Mouse (Mus musculus): ENCODE results near the gene Dach1. TPM values are rescaled to one million over a fixed set of nuclear protein-coding genes. Genes with fewer than 3 reads are reported as not detected.
A peak's percentile ranks its signal among the peaks of the same experiment; 100 is the strongest.

The Dach1 gene
- polyA plus RNA-seq, 1 experiment from 2014 or later, result 8.6 TPM

GRCm38 (mm10) chr14:98123032-98123431 lies 46.5 kb downstream of the Dach1 start:
- peak; percentile 96 for ATAC-seq
- no peak overlapping the region for H3K4me2 ChIP-seq (ENCODE audit: low read length)
- H3K4me1 ChIP-seq (replicated peaks; ENCODE audit: control insufficient read depth, insufficient read depth, low read length), result peaks cover 3% of the 10 kb centered on the region
- H3K27me3 ChIP-seq (replicated peaks; ENCODE audit: control insufficient read depth, insufficient read depth, low read length), result 0 out of 2 replicates have a peak, but pooled peaks cover 2% of the 10 kb centered on the region
- H3K9ac ChIP-seq (replicated peaks; ENCODE audit: low read depth, low read length), result no peak overlapping the region
- H3K9me3 ChIP-seq (ENCODE audit: control insufficient read depth, low read length), result no peaks in the 10 kb centered on the region
- no peaks in the 10 kb centered on the region for H3K36me3 ChIP-seq (ENCODE audit: control insufficient read depth, insufficient read depth)
- H3K27ac ChIP-seq (ENCODE audit: low read length), result no peak overlapping the region
- WGBS, result 11% methylated on average over 1 of the region's 1 CpGs
- no peak overlapping the region for H3K4me3 ChIP-seq (replicated peaks; ENCODE audit: low read length)

DNA sequence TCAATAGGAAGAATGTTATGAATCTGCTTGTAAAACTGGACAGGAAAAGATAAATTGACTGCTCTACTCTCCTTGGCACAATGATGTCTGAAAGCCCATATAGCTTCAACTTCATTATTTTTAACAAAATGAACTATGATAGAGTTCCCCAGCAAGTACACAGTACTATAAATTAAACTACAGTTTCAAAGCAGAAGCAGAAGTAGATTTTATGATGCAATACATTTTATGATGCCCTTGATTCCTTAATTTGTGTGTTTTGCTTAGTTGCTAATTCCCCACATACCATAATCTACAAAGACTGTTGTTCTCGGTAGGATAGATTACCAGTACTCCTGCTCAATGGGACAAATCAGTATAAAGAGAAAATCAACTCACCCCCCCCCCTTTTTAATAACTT lies 52.9 kb downstream of the Dach1 start:
- 41% methylated on average over 1 of the region's 1 CpGs for WGBS

GRCm38 (mm10) chr14:98113106-98113505 lies 56.5 kb downstream of the Dach1 start:
- H3K27me3 ChIP-seq (replicated peaks; ENCODE audit: control insufficient read depth, insufficient read depth, low read length), result no peaks in the 10 kb centered on the region

More for the DNA sequence above, 52.9 kb downstream of the Dach1 start:
- no peaks in the 10 kb centered on the region for H3K27me3 ChIP-seq (replicated peaks; ENCODE audit: control insufficient read depth, insufficient read depth, low read length)
- no peaks in the 10 kb centered on the region for H3K9me3 ChIP-seq (ENCODE audit: control insufficient read depth, low read length)
- H3K27ac ChIP-seq (ENCODE audit: low read length), result no peak overlapping the region
- no peak overlapping the region for H3K4me3 ChIP-seq (replicated peaks; ENCODE audit: low read length)
- H3K9ac ChIP-seq (replicated peaks; ENCODE audit: low read depth, low read length), result no peak overlapping the region
- no peak overlapping the region for H3K4me2 ChIP-seq (ENCODE audit: low read length)
- no peaks in the 10 kb centered on the region for H3K36me3 ChIP-seq (ENCODE audit: control insufficient read depth, insufficient read depth)
- ATAC-seq, result no peak
- H3K4me1 ChIP-seq (replicated peaks; ENCODE audit: control insufficient read depth, insufficient read depth, low read length), result no peaks in the 10 kb centered on the region

DNA sequence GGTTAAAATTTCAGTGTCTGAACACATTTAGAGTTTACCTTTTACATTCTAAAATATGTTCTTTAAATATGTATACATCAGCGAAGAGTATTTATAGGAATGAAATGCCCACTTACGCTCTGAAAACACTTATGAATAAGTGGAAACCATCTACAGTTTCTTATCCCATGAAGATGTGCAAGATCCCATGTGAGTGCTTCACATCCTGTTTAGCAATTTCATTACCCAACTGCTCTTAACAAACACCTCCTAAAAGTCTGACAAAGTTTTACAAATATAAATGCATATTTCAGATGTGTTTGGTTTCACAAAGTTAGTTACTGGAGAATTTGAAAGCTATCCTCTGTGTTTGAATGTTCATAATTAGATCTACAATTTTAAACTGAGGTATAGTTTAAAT lies 59.6 kb downstream of the Dach1 start:
- no peak for ATAC-seq
- H3K27ac ChIP-seq (ENCODE audit: low read length), result no peak overlapping the region
- H3K9ac ChIP-seq (replicated peaks; ENCODE audit: low read depth, low read length), result no peak overlapping the region
- H3K4me1 ChIP-seq (replicated peaks; ENCODE audit: control insufficient read depth, insufficient read depth, low read length), result peaks cover 7% of the 10 kb centered on the region; the same call in 1 of the 2 replicates
- no peaks in the 10 kb centered on the region for H3K9me3 ChIP-seq (ENCODE audit: control insufficient read depth, low read length)
- no peaks in the 10 kb centered on the region for H3K27me3 ChIP-seq (replicated peaks; ENCODE audit: control insufficient read depth, insufficient read depth, low read length)
- WGBS, result 91% methylated on average over 2 of the region's 2 CpGs
- no peak overlapping the region for H3K4me3 ChIP-seq (replicated peaks; ENCODE audit: low read length)
- H3K4me2 ChIP-seq (ENCODE audit: low read length), result no peak overlapping the region
- H3K36me3 ChIP-seq (ENCODE audit: control insufficient read depth, insufficient read depth), result no peaks in the 10 kb centered on the region

More at GRCm38 (mm10) chr14:98113106-98113505, 56.5 kb downstream of the Dach1 start:
- Histone ChIP-seq H3K9ac (replicated peaks; ENCODE audit: low read depth, low read length) (no peak overlapping the region), H3K4me2 (ENCODE audit: low read length) (no peak overlapping the region), H3K36me3 (ENCODE audit: control insufficient read depth, insufficient read depth) (no peaks in the 10 kb centered on the region), H3K9me3 (ENCODE audit: control insufficient read depth, low read length) (no peaks in the 10 kb centered on the region), H3K4me1 (replicated peaks; ENCODE audit: control insufficient read depth, insufficient read depth, low read length) (0 out of 2 replicates have a peak, but pooled peaks cover 3% of the 10 kb centered on the region), H3K4me3 (replicated peaks; ENCODE audit: low read length) (no peak overlapping the region), H3K27ac (ENCODE audit: low read length) (no peak overlapping the region)
- 70% methylated on average over 1 of the region's 1 CpGs for WGBS
- no peak for ATAC-seq

GRCm38 (mm10) chr14:98108764-98109163 lies 60.8 kb downstream of the Dach1 start:
- Histone ChIP-seq H3K4me1 (replicated peaks; ENCODE audit: control insufficient read depth, insufficient read depth, low read length) (peaks cover 7% of the 10 kb centered on the region; the same call in 1 of the 2 replicates), H3K27me3 (replicated peaks; ENCODE audit: control insufficient read depth, insufficient read depth, low read length) (no peaks in the 10 kb centered on the region), H3K4me2 (ENCODE audit: low read length) (no peak overlapping the region; the same call in 1 of the 2 replicates), H3K27ac (ENCODE audit: low read length) (no peak overlapping the region), H3K4me3 (replicated peaks; ENCODE audit: low read length) (no peak overlapping the region), H3K36me3 (ENCODE audit: control insufficient read depth, insufficient read depth) (no peaks in the 10 kb centered on the region), H3K9me3 (ENCODE audit: control insufficient read depth, low read length) (no peaks in the 10 kb centered on the region), H3K9ac (replicated peaks; ENCODE audit: low read depth, low read length) (no peak overlapping the region)
- 10% methylated on average over 3 of the region's 3 CpGs for WGBS
- ATAC-seq, result peak; percentile 88

GRCm38 (mm10) chr14:98106208-98106607 lies 63.4 kb downstream of the Dach1 start:
- H3K9me3 ChIP-seq (ENCODE audit: control insufficient read depth, low read length), result no peaks in the 10 kb centered on the region
- H3K27me3 ChIP-seq (replicated peaks; ENCODE audit: control insufficient read depth, insufficient read depth, low read length), result no peaks in the 10 kb centered on the region
- peaks cover 7% of the 10 kb centered on the region; the same call in 1 of the 2 replicates for H3K4me1 ChIP-seq (replicated peaks; ENCODE audit: control insufficient read depth, insufficient read depth, low read length)
- no peak for ATAC-seq
- no peak overlapping the region for H3K4me3 ChIP-seq (replicated peaks; ENCODE audit: low read length)
- no peak overlapping the region for H3K4me2 ChIP-seq (ENCODE audit: low read length)
- H3K9ac ChIP-seq (replicated peaks; ENCODE audit: low read depth, low read length), result no peak overlapping the region
- no peak overlapping the region for H3K27ac ChIP-seq (ENCODE audit: low read length)
- H3K36me3 ChIP-seq (ENCODE audit: control insufficient read depth, insufficient read depth), result no peaks in the 10 kb centered on the region

DNA sequence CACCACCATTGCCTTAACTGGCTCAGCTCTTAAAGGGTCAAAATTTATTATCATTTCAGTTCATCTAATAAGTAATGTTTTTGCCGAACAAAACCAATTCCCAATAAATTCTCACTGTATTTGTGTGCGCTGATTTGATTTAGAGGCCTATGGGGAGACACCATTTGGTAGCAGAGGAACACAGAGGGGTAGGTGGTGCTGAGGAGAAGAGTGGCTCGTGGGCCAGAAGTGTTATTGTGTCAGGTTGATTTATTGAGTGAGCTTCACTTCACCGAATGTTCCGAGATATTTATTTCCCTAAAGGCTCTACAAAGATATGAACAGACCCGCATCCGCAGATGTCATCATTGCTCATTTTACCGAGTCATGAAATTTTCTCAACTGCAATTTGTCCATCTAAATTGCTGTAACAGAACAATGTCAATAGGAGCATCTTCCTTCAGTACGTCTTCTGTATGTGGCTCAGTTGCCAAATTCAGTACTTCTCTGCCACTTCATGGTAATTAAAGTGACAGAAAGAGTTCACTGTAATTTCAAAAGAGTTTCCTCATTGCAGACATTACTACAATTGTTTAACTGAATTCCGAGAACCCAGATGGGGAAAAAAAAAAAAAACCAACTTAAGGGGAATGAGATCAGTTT lies 65.1 kb downstream of the Dach1 start:
- Histone ChIP-seq H3K9me3 (ENCODE audit: control insufficient read depth, low read length) (no peaks in the 10 kb centered on the region), H3K27ac (ENCODE audit: low read length) (no peak overlapping the region), H3K36me3 (ENCODE audit: control insufficient read depth, insufficient read depth) (no peaks in the 10 kb centered on the region), H3K4me3 (replicated peaks; ENCODE audit: low read length) (no peak overlapping the region), H3K4me2 (ENCODE audit: low read length) (no peak overlapping the region), H3K9ac (replicated peaks; ENCODE audit: low read depth, low read length) (no peak overlapping the region), H3K4me1 (replicated peaks; ENCODE audit: control insufficient read depth, insufficient read depth, low read length) (peaks cover 7% of the 10 kb centered on the region; the same call in 1 of the 2 replicates), H3K27me3 (replicated peaks; ENCODE audit: control insufficient read depth, insufficient read depth, low read length) (no peaks in the 10 kb centered on the region)
- WGBS, result 75% methylated on average over 10 of the region's 10 CpGs
- ATAC-seq, result no peak

DNA sequence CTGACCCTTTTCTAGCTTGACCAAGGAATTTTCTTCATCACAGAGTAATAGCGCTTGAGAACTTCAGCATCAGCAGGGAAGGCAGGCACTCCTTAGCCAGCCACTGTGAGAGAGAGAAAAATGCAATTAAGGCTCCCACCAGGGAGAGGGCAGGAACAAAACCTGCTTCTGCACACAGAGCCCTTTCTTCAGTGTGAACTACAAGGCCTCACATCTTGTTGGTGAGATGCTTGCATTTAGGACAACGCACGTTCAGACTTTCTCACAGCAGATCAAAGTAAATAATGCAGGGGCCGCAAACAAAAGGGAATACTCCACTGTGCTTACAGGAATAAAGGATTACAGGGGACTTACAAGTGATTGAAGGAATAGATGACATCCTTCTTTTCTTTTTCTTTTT lies 74.3 kb downstream of the Dach1 start:
- no peaks in the 10 kb centered on the region; the same call in 1 of the 2 replicates for H3K4me1 ChIP-seq (replicated peaks; ENCODE audit: control insufficient read depth, insufficient read depth, low read length)
- H3K9me3 ChIP-seq (ENCODE audit: control insufficient read depth, low read length), result no peaks in the 10 kb centered on the region
- H3K9ac ChIP-seq (replicated peaks; ENCODE audit: low read depth, low read length), result no peak overlapping the region
- no peak overlapping the region for H3K27ac ChIP-seq (ENCODE audit: low read length)
- H3K4me3 ChIP-seq (replicated peaks; ENCODE audit: low read length), result no peak overlapping the region
- no peak overlapping the region for H3K4me2 ChIP-seq (ENCODE audit: low read length)
- no peak for ATAC-seq
- 9% methylated on average over 4 of the region's 4 CpGs for WGBS
- H3K27me3 ChIP-seq (replicated peaks; ENCODE audit: control insufficient read depth, insufficient read depth, low read length), result no peaks in the 10 kb centered on the region
- H3K36me3 ChIP-seq (ENCODE audit: control insufficient read depth, insufficient read depth), result no peaks in the 10 kb centered on the region

DNA sequence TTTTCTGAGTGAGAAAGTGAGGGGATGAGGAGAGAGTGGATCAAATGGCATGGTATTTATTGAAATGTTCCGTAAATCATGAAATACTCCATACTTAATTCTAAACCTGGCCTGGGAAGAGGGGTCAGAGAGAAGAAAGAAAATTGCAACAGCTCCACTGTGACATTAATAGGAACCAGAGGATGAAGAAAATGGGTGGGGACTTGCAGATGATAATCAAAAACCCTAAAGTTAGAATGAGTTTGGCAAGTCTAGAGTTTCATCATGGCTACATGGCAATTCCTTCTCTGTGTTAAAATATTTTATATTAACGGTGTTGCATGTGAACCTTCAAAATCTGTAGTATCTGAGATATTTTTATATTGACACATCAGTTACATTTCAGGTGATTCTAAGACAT lies 80.3 kb downstream of the Dach1 start:
- Histone ChIP-seq H3K4me2 (ENCODE audit: low read length) (no peak overlapping the region), H3K27me3 (replicated peaks; ENCODE audit: control insufficient read depth, insufficient read depth, low read length) (no peaks in the 10 kb centered on the region), H3K4me1 (replicated peaks; ENCODE audit: control insufficient read depth, insufficient read depth, low read length) (no peaks in the 10 kb centered on the region), H3K4me3 (replicated peaks; ENCODE audit: low read length) (no peak overlapping the region), H3K27ac (ENCODE audit: low read length) (no peak overlapping the region), H3K9me3 (ENCODE audit: control insufficient read depth, low read length) (no peaks in the 10 kb centered on the region), H3K36me3 (ENCODE audit: control insufficient read depth, insufficient read depth) (no peaks in the 10 kb centered on the region), H3K9ac (replicated peaks; ENCODE audit: low read depth, low read length) (no peak overlapping the region)
- no peak for ATAC-seq
- WGBS, result 97% methylated on average over 2 of the region's 2 CpGs

DNA sequence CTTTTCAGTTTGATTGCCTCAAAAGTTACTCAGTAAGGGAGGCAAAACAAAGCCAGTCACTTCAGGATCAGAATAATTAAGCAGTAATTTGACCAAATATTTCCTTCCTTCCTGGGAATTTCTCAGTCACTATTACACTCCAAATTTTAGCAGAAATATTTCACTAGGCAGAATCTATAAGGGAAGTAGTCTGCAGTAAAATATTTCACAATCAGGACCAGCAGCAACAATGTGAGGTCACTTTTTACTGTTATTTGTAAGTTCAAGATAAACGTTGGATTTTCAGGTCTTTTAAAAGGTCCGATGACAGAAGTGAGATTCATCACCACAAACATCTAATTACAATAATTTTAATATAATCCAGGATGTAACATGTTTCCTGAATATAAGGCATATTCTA lies 82.2 kb downstream of the Dach1 start:
- Histone ChIP-seq H3K4me3 (replicated peaks; ENCODE audit: low read length) (no peak overlapping the region), H3K9me3 (ENCODE audit: control insufficient read depth, low read length) (no peaks in the 10 kb centered on the region), H3K36me3 (ENCODE audit: control insufficient read depth, insufficient read depth) (no peaks in the 10 kb centered on the region), H3K4me2 (ENCODE audit: low read length) (no peak overlapping the region), H3K4me1 (replicated peaks; ENCODE audit: control insufficient read depth, insufficient read depth, low read length) (no peaks in the 10 kb centered on the region), H3K27ac (ENCODE audit: low read length) (no peak overlapping the region), H3K27me3 (replicated peaks; ENCODE audit: control insufficient read depth, insufficient read depth, low read length) (no peaks in the 10 kb centered on the region), H3K9ac (replicated peaks; ENCODE audit: low read depth, low read length) (no peak overlapping the region)
- ATAC-seq, result no peak
- 74% methylated on average over 2 of the region's 2 CpGs for WGBS
